Mouse (Mus musculus): ENCODE results near the gene Mylk.

The Mylk gene

GRCm38 (mm10) chr16:35023138-35023735 lies 278.2 kb downstream of the Mylk start:
- DNase-seq (ENCODE audit: low spot score in 2 of 2): no peak

GRCm38 (mm10) chr16:35024300-35024699 lies 279.3 kb downstream of the Mylk start:
- DNase-seq (ENCODE audit: low spot score in 2 of 2): no peak

- DNase-seq (ENCODE audit: low spot score in 2 of 2): no peak
These were observed 280.3 kb downstream of the Mylk start for GRCm38 (mm10) chr16:35025347-35025746.

- DNase-seq (ENCODE audit: low spot score in 2 of 2): no peak
These were observed 288.2 kb downstream of the Mylk start for GRCm38 (mm10) chr16:35033241-35033640.

GRCm38 (mm10) chr16:35033809-35034577 lies 289.0 kb downstream of the Mylk start:
- DNase-seq (ENCODE audit: low spot score in 2 of 2): no peak

GRCm38 (mm10) chr16:35034971-35035370 lies 290.0 kb downstream of the Mylk start:
- DNase-seq (ENCODE audit: low spot score in 2 of 2): no peak

- no peak for DNase-seq (ENCODE audit: low spot score in 2 of 2)
These were observed 291.7 kb downstream of the Mylk start for GRCm38 (mm10) chr16:35036754-35037153.

GRCm38 (mm10) chr16:35038343-35039057 lies 293.5 kb downstream of the Mylk start:
- DNase-seq (ENCODE audit: low spot score in 2 of 2): no peak

- no peak for DNase-seq (ENCODE audit: low spot score in 2 of 2)
These were observed 295.1 kb downstream of the Mylk start for GRCm38 (mm10) chr16:35040154-35040553.

GRCm38 (mm10) chr16:35041001-35041400 lies 296.0 kb downstream of the Mylk start:
- no peak for DNase-seq (ENCODE audit: low spot score in 2 of 2)

GRCm38 (mm10) chr16:35046081-35046775 lies 301.2 kb downstream of the Mylk start:
- no peak for DNase-seq (ENCODE audit: low spot score in 2 of 2)

GRCm38 (mm10) chr16:35047272-35047969 lies 302.4 kb downstream of the Mylk start:
- DNase-seq (ENCODE audit: low spot score in 2 of 2): no peak

- DNase-seq (ENCODE audit: low spot score in 2 of 2): no peak
These were observed 306.1 kb downstream of the Mylk start for GRCm38 (mm10) chr16:35051066-35051465.
